Mouse (Mus musculus) liver, adult 2 months (tissue): ENCODE measurements around the gene Gm43518.

ENCODE experiments used
- CTCF ChIP-seq: fragments of 200-500 bp; IDR thresholded peaks from 2 replicates; pipeline ENCODE4 v1.5.1; 2011; ENCODE audit warnings: low read depth, low read length, control low read depth
- POLR2A ChIP-seq: fragments of 200-500 bp; IDR thresholded peaks from 2 replicates; pipeline ENCODE4 v1.6.1; 2011; ENCODE audit warnings: low read length, control low read depth; ENCODE audit not compliant: insufficient read depth; ENCODE audit errors: extremely low read depth

- TF ChIP-seq CTCF (no peak), POLR2A (no peak)
Measured at GRCm38 (mm10) chr5:123891669-123892068, 35.5 kb upstream of the Gm43518 start.
